Mouse (Mus musculus) liver, adult 2 months (tissue): ENCODE data around the gene Dnajc17.

Experiments
- CTCF ChIP-seq: fragments of 200-500 bp; IDR thresholded peaks from 2 replicates; pipeline ENCODE4 v1.5.1; 2011; ENCODE audit warnings: low read depth, low read length, control low read depth
- POLR2A ChIP-seq: fragments of 200-500 bp; IDR thresholded peaks from 2 replicates; pipeline ENCODE4 v1.6.1; 2011; ENCODE audit warnings: low read length, control low read depth; ENCODE audit not compliant: insufficient read depth; ENCODE audit errors: extremely low read depth

GRCm38 (mm10) chr2:119170282-119170681 lies 38.3 kb downstream of the Dnajc17 start:
- TF ChIP-seq POLR2A (no peak), CTCF (no peak)
